Mouse (Mus musculus) embryonic fibroblast, embryonic 13.5 days (primary cell): Measurements from ENCODE around the gene Mael.

Experiments used
- CTCF ChIP-seq: IDR thresholded peaks from 2 replicates; pipeline ENCODE4 v1.5.1; 2011; ENCODE audit warnings: mild to moderate bottlenecking, control low read depth, low read length, moderate library complexity, borderline replicate concordance; ENCODE audit not compliant: insufficient read depth
- POLR2A ChIP-seq: IDR thresholded peaks from 2 replicates; pipeline ENCODE4 v1.6.1; 2011; ENCODE audit warnings: low read depth, mild to moderate bottlenecking, control low read depth, low read length, moderate library complexity

GRCm38 (mm10) chr1:166255091-166255490 lies 16.5 kb upstream of the Mael start:
- TF ChIP-seq CTCF (no peak), POLR2A (no peak)
